ENCODE assay signal across 31 mouse cellular contexts in the genomic region with DNA sequence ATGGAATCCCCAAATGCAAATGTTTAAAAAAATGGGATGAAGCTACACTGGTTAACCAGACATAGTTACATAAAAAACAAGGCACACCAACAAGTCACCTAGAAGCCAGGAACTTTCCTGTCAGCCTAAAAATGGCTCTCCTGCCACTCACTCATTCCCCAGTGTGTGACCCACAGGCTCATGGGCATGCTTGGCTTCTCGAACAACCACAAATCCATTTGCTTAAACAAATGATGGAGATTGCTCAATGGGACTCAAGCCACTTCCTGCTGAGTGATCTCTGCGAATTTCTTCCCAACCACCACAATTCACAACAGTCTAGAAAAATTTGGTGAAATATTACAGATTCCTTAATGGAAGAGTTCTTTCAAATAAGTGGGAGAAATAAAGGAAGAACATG. TPM values are rescaled to one million over a fixed set of nuclear protein-coding genes. Genes with fewer than 3 reads are reported as not detected.
DNase-seq lines count a peak whose midpoint lies in the region; ATAC-seq and TF ChIP-seq lines count a peak whose summit lies in the region.
"Had no signal": no experiment of that assay in that cellular context is flagged by ENCODE, and none has a peak within 500 bp of the region (broad histone marks: within the 10 kb centered on the region; RNA-seq: fewer than 3 reads in every experiment).

No protein-coding gene starts in this region.

- peaks cover 65% of the 10 kb centered on the region for H3K36me3 ChIP-seq in forebrain, embryonic 14.5 days (ENCODE audit: control insufficient read depth, insufficient read depth, low read length)

- H3K4me3 ChIP-seq in lung, adult 2 months (replicated peaks; ENCODE audit: extremely low read depth, low read depth, low read length), result no peak overlapping the region
- H3K4me3 ChIP-seq in forebrain, embryonic 14.5 days (ENCODE audit: low read depth, low read length), result no peak overlapping the region
- H3K4me3 ChIP-seq: erythroblast, embryonic 14.5 days; forebrain, embryonic 13.5 days; hindbrain, embryonic 13.5 days; limb, embryonic 10.5 days; limb, embryonic 15.5 days; megakaryocyte, embryonic 14.5 days; midbrain, embryonic 12.5 days; myocyte; neural tube, embryonic 12.5 days had no signal

- no peaks in the 10 kb centered on the region for H3K4me1 ChIP-seq in lung, adult 2 months (ENCODE audit: control insufficient read depth, insufficient read depth, low read length)
- H3K4me1 ChIP-seq in forebrain, embryonic 14.5 days (ENCODE audit: control insufficient read depth, insufficient read depth, low read length), result no peaks in the 10 kb centered on the region
- H3K4me1 ChIP-seq: forebrain, embryonic 13.5 days; hindbrain, embryonic 13.5 days; limb, embryonic 10.5 days; limb, embryonic 15.5 days; midbrain, embryonic 12.5 days; neural tube, embryonic 12.5 days had no signal

- no peak for TF ChIP-seq CTCF in lung, adult 2 months (IDR thresholded peaks at IDR 0.05; ENCODE audit: insufficient read depth, low read length)

- H3K27me3 ChIP-seq in forebrain, embryonic 14.5 days (replicated peaks; ENCODE audit: control insufficient read depth, insufficient read depth, low read length), result no peaks in the 10 kb centered on the region
- H3K27me3 ChIP-seq: forebrain, embryonic 13.5 days; hindbrain, embryonic 13.5 days; limb, embryonic 15.5 days; megakaryocyte, embryonic 14.5 days; midbrain, embryonic 12.5 days; neural tube, embryonic 12.5 days had no signal

- no peaks in the 10 kb centered on the region for H3K9me3 ChIP-seq in forebrain, embryonic 14.5 days (replicated peaks; ENCODE audit: control insufficient read depth, low read length)
- H3K9me3 ChIP-seq: forebrain, embryonic 13.5 days; hindbrain, embryonic 13.5 days; limb, embryonic 10.5 days; limb, embryonic 15.5 days; megakaryocyte, embryonic 14.5 days; midbrain, embryonic 12.5 days; neural tube, embryonic 12.5 days had no signal

- no peak overlapping the region for H3K27ac ChIP-seq in forebrain, embryonic 14.5 days (ENCODE audit: low read depth, low read length)
- H3K27ac ChIP-seq: forebrain, embryonic 13.5 days; hindbrain, embryonic 13.5 days; kidney, postnatal 0 days; limb, embryonic 10.5 days; liver, embryonic 14.5 days; midbrain, embryonic 12.5 days; neural tube, embryonic 12.5 days had no signal

- H3K4me2 ChIP-seq in forebrain, embryonic 14.5 days (ENCODE audit: low read length), result no peak overlapping the region
- H3K4me2 ChIP-seq: forebrain, embryonic 13.5 days; heart, embryonic 11.5 days; hindbrain, embryonic 13.5 days; limb, embryonic 15.5 days; lung, embryonic 14.5 days; midbrain, embryonic 12.5 days; neural tube, embryonic 12.5 days had no signal

- peak; percentile 70 for ATAC-seq in granulocyte monocyte progenitor cell, adult 5-6 weeks (replicated peaks; ENCODE audit: poor library complexity, severe bottlenecking)
- ATAC-seq in forebrain, embryonic 14.5 days, result no peak
- ATAC-seq: activated CD4-positive, CD25-positive, alpha-beta regulatory T cell, adult 4 months; forebrain, embryonic 13.5 days; intestine, embryonic 16.5 days had no signal

- no peak for TF ChIP-seq POLR2A in lung, adult 2 months (IDR thresholded peaks at IDR 0.05; ENCODE audit: borderline replicate concordance, extremely low read depth, low read depth, low read length)

- WGBS in lung, adult 2 months, result 56% methylated on average over 2 of the region's 2 CpGs
- WGBS in forebrain, embryonic 14.5 days, result 86% methylated on average over 2 of the region's 2 CpGs

- peak; percentile 55 for DNase-seq in lung, postnatal 36 days
- no peak for DNase-seq in lung, adult 2 months
- peak; percentile 72 for DNase-seq in Muller cell, postnatal 12 days (ENCODE audit: inconsistent ontology term)
- no peak for DNase-seq in forebrain, embryonic 14.5 days (ENCODE audit: low spot score)
- DNase-seq in yolk sac, embryonic 10.5 days (ENCODE audit: low spot score), result no peak
- DNase-seq in thymus, postnatal 10 days (ENCODE audit: low spot score in 2 of 2), result no peak
- DNase-seq: adrenal gland, postnatal 10 days; cerebellum, adult 11 months; cerebellum, adult 9-10 months; gastrocnemius, postnatal 25 days; heart, adult 18-20 months; heart, postnatal 4 days; kidney, adult 8-10 months; kidney, postnatal 4 days; layer of hippocampus, adult 9-11 months; lung, embryonic 14.5 days had no signal

- no peak overlapping the region for H3K9ac ChIP-seq in forebrain, embryonic 14.5 days (ENCODE audit: low read length)
- H3K9ac ChIP-seq: forebrain, embryonic 13.5 days; hindbrain, embryonic 13.5 days; limb, embryonic 15.5 days; liver, embryonic 14.5 days; lung, embryonic 14.5 days; midbrain, embryonic 12.5 days; neural tube, embryonic 12.5 days had no signal

RNA-seq across cellular contexts. Expression of gene Nde1, which starts 52.2 kb away (rescaled TPM):
- 39.1 and 39.3 TPM in 2 replicates for polyA plus RNA-seq in lung, adult 2 months (2012; rRNA removed)
- 38.7 and 56.9 TPM in 2 replicates for total RNA-seq in granulocyte monocyte progenitor cell, adult 5-6 weeks (2014; fragmentation: Nextera tagmentation)
- 60.4 and 67.8 TPM in 2 replicates for total RNA-seq in granulocyte monocyte progenitor cell, adult 5-6 weeks (2017)
- 63.3 and 75.4 TPM in 2 replicates for polyA plus RNA-seq in forebrain, embryonic 14.5 days (2014; fragmentation: Nextera tagmentation; extraction: Ambion mirVana)

RNA-seq across cellular contexts. Expression of gene Marf1, which starts 52.2 kb away (rescaled TPM):
- 12.1 and 15.7 TPM in 2 replicates for polyA plus RNA-seq in lung, adult 2 months (2012; rRNA removed)
- total RNA-seq in granulocyte monocyte progenitor cell, adult 5-6 weeks (2014; fragmentation: Nextera tagmentation), result 40.0 and 48.2 TPM in 2 replicates
- 21.6 and 23.6 TPM in 2 replicates for total RNA-seq in granulocyte monocyte progenitor cell, adult 5-6 weeks (2017)
- 17.1 and 20.2 TPM in 2 replicates for polyA plus RNA-seq in forebrain, embryonic 14.5 days (2014; fragmentation: Nextera tagmentation; extraction: Ambion mirVana)

Comparison
In these comparisons a context has a peak if more than half of its experiments do, and no peak if none do; other contexts are left out.
1. DNase-seq: peak in lung, postnatal 36 days (single experiment) and Muller cell, postnatal 12 days (single experiment); none in lung, adult 2 months (single experiment), forebrain, embryonic 14.5 days (single experiment), yolk sac, embryonic 10.5 days (single experiment) and thymus, postnatal 10 days (0 of 2).